Mouse (Mus musculus): ENCODE measurements at regions not wholly inside any gene's neighbourhood (a gene's known extent, or its start where the extent isn't known, plus 50 kb on each side); places are given as distances from the start of the nearest gene placed in this dataset.

GRCm38 (mm10) chr19:26938911-26939310 is 53.2 kb downstream of the Gm815 start:
- no peak for DNase-seq

DNA sequence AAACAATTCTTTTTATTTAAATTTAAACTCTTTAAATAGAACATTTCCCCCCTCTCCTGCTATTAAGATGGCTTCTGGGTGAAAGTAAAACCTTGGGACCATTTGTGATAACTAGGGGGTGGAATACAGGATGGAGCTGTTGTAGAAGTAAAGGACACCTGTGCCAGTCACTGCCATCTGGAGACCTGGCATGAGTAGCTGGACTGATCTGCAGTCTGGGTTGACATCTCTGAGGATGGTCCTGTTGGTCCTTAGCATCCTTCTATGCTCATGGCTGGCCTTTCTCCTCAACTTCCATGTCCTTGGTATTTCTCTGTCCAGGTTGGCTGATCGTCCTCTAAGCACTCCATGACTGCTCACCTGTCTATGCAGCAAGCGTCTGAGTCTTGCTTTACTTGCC is 58.3 kb downstream of the Gm815 start:
- peak; percentile 84 for DNase-seq

DNA sequence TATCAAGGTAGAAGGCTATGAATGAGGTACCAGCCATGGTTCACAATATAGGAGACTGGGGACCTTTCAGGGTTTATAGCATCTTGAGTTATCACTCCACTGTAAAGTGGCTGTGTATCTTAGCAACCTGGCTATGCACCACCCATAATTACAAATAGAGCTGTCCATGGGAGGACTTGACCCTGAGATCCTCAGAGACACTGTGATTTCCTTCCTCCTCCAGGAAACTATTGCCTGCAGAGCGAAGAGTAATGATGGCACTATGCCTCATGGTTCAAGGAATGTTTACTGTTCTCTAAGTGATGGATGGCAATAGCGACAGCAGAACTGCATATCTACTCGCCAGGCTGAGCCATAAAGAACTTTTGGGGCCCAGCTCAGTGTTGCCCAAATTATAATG is 60.9 kb downstream of the Gm815 start:
- no peak for DNase-seq

- DNase-seq = peak; percentile 89
Observed at GRCm38 (mm10) chr19:26948479-26948878, 62.8 kb downstream of the Gm815 start.

- peak; percentile 66 for DNase-seq
Observed at GRCm38 (mm10) chr19:26949153-26949552, 63.5 kb downstream of the Gm815 start.

- DNase-seq = no peak
Observed at GRCm38 (mm10) chr19:26953348-26953747, 67.7 kb downstream of the Gm815 start.

DNA sequence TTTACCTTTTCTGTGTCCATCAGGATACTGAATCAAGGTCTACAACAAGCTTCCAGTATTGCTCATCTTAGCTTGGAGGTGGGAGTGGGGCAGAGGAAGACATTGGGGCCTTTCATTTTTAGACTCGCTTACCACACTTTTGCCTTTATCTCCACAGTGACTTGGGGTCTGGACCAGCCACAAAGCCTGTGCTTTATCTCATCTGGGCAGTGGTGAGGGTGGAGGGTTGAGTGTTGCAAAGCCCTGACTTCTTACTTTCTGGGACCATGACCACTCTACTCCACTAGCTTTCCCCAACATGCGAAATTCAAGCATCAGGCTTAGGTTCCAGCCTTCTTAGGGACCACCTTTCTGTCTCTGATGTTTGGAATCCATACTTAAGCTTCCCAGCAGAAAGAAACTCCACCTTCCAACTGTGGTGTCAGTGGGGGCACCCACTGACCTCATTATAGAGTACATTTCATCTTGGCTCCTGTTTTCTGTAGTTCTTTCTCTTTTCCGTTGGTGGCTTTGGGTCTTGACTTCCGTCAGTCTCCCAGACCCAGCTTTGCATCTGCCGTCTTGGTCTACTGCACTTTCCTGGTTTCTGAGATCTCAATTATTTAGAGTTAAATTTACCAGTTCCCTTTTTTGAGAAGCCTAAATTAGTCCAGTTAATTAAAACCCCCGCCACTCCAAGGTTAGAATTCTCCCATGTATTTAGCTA is 80.5 kb downstream of the Gm815 start:
- DNase-seq = no peak

- no peak for DNase-seq
Observed at GRCm38 (mm10) chr19:26973058-26973457, 87.4 kb downstream of the Gm815 start.

GRCm38 (mm10) chr19:26973773-26974548 is 88.3 kb downstream of the Gm815 start:
- DNase-seq = no peak

GRCm38 (mm10) chr19:26974576-26975204 is 89.0 kb downstream of the Gm815 start:
- DNase-seq = peak; percentile 69

DNA sequence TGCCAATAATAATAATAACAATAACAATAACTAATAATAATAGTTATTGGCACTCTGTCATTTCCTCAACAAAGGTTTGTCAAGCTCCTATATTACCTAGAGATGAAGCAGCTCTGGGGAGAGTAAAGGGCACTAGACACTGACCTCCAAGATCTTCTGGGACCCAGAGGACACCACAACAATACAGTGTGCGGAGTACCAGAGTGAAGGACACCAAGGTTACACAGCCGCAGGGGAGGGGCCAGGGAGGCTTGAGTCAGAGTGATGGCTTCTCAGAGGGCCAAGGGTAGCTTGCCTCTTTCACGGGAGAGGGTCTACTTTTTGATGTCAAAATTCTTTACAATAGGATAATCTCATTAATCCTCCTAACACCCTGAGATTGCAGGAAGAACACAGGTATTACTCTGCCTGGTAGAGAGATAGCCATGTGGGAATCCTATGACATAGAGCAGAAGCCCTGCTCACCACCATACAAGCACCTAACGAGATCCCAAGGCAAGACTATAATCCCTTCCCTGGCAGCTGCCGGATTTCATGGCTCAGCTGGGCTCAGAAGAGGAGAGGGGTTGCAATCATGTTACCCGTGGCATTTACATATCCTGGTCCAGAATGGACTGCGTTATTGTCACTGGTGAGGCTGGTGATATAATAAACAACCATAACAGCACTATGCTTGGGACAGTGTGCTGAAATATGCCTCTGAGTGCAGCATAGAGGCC is 91.1 kb downstream of the Gm815 start:
- DNase-seq = no peak

DNA sequence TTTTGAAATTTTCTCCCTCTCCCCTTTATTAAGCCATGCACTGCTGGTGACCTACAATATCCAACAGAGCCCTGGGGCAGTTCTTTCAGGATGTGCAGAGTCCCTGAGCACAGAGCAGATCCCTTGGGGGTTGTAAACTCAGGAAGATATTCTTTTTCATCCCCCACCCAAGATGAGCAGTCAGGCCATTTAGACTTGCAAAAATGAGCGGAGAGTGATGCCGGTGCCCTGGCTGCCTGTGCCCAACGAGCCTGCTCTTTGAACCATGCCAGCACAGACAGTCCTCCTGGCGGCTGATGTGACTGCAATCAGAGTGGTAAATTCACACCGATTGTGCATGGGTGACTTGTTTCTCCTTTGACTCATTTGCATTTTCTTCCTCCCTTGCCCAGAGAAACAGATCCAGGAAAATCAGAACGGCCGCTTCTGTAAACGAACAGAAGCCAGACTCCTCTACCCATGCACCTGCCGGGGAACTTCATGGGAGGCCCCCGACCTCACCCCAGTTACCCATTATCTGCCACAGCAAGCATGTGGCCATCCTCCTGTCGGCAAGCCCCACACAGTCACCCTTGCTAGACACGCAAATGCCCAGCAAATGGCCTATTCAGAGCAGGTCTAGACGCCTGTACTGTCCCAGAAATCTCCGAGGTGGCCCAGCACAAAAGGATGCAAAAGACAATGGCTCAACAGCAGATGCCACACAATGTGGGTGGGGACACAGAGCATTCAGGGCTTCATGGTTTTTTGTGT is 92.4 kb downstream of the Gm815 start:
- peak; percentile 32 for DNase-seq

DNA sequence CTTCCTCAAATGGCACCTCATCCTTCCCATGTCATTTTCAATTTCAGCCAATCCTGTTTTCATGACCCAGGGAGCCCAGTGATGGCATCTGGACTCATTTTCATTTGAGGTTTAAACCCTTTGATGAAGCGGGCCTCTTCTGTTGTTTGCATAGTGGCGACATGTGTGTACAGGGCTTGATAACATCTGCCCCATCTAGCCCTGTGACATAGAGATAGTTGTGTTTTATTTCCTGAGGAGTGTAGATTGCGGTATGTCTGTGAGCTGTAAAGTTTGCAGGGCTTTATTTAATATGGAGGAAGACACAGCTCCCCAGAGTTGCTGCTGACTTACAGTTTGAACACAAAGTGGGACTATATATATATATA is 92.9 kb downstream of the Gm815 start:
- DNase-seq = no peak

DNA sequence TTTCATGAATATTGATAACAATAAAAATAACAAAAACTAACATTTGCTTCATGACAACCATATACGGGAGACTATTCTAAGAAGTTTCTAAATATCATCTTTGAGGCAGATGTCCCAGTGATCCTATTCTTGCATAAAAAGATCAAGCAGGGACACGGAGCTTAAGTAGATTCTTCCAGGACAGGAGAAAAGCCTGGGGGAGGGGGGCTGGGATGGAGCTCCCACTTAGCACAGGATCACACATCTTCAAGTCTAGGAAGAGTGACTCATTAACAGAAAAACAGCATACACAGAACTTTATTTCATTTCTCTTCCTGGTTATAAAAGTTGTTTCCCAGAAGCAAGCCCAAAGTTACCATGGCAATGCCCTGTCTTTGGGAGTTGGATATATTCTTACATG is 93.6 kb downstream of the Gm815 start:
- no peak for DNase-seq

GRCm38 (mm10) chr19:26986672-26987071 is 101.0 kb downstream of the Gm815 start:
- DNase-seq = no peak

DNA sequence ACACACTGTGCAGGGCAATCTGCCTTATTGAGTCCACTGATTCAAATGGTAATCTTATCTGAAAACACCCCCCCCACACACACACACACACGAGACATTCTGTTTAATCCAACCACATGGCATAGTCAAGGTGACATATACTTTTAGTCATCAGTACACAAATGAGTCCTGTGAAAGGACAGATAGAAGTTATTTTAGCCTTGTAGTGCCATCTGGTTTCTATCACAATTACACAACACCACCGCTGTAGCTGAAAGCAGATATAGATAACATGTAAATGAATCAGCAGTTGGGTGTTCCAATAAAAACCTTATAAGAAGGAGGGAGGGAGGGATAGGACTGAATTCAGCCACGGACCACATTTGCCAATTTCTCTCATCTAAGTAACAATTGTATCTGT is 101.5 kb downstream of the Gm815 start:
- no peak for DNase-seq

DNA sequence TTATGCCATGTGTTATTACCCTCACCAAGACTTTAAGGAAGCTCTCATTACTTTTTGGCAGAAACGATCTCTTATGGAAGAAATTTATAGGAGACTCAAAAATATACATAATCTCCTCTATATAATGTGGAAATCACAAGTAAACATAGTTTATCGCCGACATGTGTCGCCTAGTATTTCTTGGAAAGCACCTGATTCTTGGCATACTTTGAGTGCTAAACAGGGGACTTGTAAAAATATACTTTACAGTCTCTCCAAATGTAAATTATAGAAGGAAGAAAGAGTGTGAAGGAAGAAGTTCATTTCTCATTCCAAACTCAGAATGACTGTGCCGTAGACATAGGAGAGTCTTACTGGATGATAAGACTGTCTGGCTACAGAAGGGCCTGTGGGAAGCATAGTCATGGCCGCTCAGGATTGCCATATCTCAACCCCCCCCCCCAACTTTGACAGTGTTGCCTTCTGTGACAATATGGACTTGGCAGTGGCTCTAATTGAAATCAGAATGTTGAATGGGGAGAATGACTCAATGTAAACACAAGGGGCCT is 102.3 kb downstream of the Gm815 start:
- DNase-seq = no peak

GRCm38 (mm10) chr19:26994586-26995352 is 109.1 kb downstream of the Gm815 start:
- DNase-seq = no peak

GRCm38 (mm10) chr19:26999596-26999995 is 113.9 kb downstream of the Gm815 start:
- no peak for DNase-seq

DNA sequence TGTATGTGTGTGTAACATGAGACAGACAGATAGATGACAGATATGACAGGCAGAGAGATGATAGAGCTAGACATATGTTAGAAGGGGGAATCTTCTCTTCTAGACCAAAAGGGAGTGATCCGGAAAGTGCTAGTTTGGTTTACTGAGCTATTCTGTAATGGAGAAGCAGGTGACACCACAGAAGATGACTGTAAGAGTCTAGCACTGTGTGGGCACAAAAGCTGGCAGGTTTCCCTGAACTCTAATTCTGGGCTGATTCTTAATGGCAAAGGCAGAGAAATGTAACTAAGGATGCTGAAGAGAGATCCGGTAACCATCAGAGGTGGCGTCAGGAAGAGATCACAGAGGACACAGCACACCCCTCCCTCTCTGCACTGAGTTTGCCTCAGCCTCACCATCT is 136.2 kb downstream of the Gm815 start:
- DNase-seq = no peak

- no peak for DNase-seq
Observed at GRCm38 (mm10) chr19:27022917-27023316, 137.2 kb downstream of the Gm815 start.

GRCm38 (mm10) chr19:27028834-27029233 is 143.2 kb downstream of the Gm815 start:
- DNase-seq = no peak

All from cerebellum, adult 9-10 months (tissue).